Mouse (Mus musculus) lung, embryonic 16.5 days (tissue): ENCODE results near the gene Lcmt1. TPM values are rescaled to one million over a fixed set of nuclear protein-coding genes. Genes with fewer than 3 reads are reported as not detected.

ENCODE experiments used
- ATAC-seq: fragments of 200-750 bp; cut with Nextera tagmentation; 2 replicates; pipeline ENCODE4 v1.8.0; 2017; ENCODE audit warnings: low read depth, mild to moderate bottlenecking, moderate library complexity
- H3K27ac ChIP-seq: fragments of 300-500 bp; sonication (generic); 2 replicates; pipeline ENCODE4 v1.5.1; 2014; ENCODE audit warnings: mild to moderate bottlenecking, control low read depth, low read length
- H3K27me3 ChIP-seq: fragments of 300-500 bp; sonication (generic); 2 replicates; pipeline ENCODE4 v1.6.1; 2014; ENCODE audit warnings: low read depth, low read length, mixed read lengths; ENCODE audit not compliant: control insufficient read depth, insufficient read depth
- H3K36me3 ChIP-seq: fragments of 300-500 bp; sonication (generic); 2 replicates; pipeline ENCODE4 v1.6.1; 2014; ENCODE audit warnings: low read length; ENCODE audit not compliant: control insufficient read depth, insufficient read depth
- H3K4me1 ChIP-seq: fragments of 300-500 bp; sonication (generic); replicated peaks from 2 replicates; pipeline ENCODE4 v1.6.1; 2014; ENCODE audit warnings: low read length, mixed read lengths; ENCODE audit not compliant: control insufficient read depth, insufficient read depth
- H3K4me2 ChIP-seq: fragments of 300-500 bp; sonication (generic); 2 replicates; pipeline ENCODE4 v1.6.1; 2014; ENCODE audit warnings: low read depth, low read length, control low read depth
- H3K4me3 ChIP-seq: fragments of 300-500 bp; sonication (generic); 2 replicates; pipeline ENCODE4 v1.5.1; 2014; ENCODE audit warnings: mild to moderate bottlenecking, low read length, control low read depth
- H3K9ac ChIP-seq: fragments of 300-500 bp; sonication (generic); 2 replicates; pipeline ENCODE4 v1.6.1; 2014; ENCODE audit warnings: low read length, control low read depth
- H3K9me3 ChIP-seq: fragments of 300-500 bp; sonication (generic); 2 replicates; pipeline ENCODE4 v1.6.1; 2016; ENCODE audit warnings: low read length; ENCODE audit not compliant: control insufficient read depth
- WGBS: fragments of 180-500 bp; shearing (Covaris S2); extraction: QIAGEN DNeasy Blood & Tissue Kit; methylation state at CpG from one replicate; pipeline ENCODE4 v1.1.7; 2014; 5-methylcytosine and 5-hydroxymethylcytosine counted together
- polyA plus RNA-seq: library from polyadenylated mRNA; unstranded; fragments of >200 nt; fragmentation: Nextera tagmentation; extraction: Ambion mirVana; gene quantifications from 2 replicates; pipeline ENCODE4 v1.2.1, GENCODE M21; 2015

The Lcmt1 gene
- polyA plus RNA-seq: 40.9 and 45.1 TPM in 2 replicates

GRCm38 (mm10) chr7:123369759-123370481, at the start of gene Lcmt1, which contains the start of gene Arhgap17:
Lcmt1 (plus strand) TSS chr7:123369784.
Arhgap17 (minus strand) TSS chr7:123369915.
- no peaks in the 10 kb centered on the region for H3K36me3 ChIP-seq
- peak; percentile 97 for ATAC-seq
- H3K4me3 ChIP-seq: peak within 1 kb of the TSS; percentile 87
- peaks cover 35% of the 10 kb centered on the region for H3K4me1 ChIP-seq
- under 1% methylated on average over 64 of the region's 64 CpGs for WGBS
- no peaks in the 10 kb centered on the region for H3K27me3 ChIP-seq
- peak within 1 kb of the TSS; percentile 88 for H3K9ac ChIP-seq
- H3K27ac ChIP-seq: peak within 1 kb of the TSS; percentile 79
- peak within 1 kb of the TSS; percentile 81 for H3K4me2 ChIP-seq
- H3K9me3 ChIP-seq: no peaks in the 10 kb centered on the region

GRCm38 (mm10) chr7:123322452-123323121, 47.0 kb upstream of the Lcmt1 start:
- Histone ChIP-seq H3K4me3 (no peak overlapping the region), H3K4me1 (no peaks in the 10 kb centered on the region), H3K9me3 (no peaks in the 10 kb centered on the region), H3K27me3 (no peaks in the 10 kb centered on the region), H3K27ac (no peak overlapping the region), H3K4me2 (no peak overlapping the region), H3K9ac (no peak overlapping the region), H3K36me3 (peaks cover 17% of the 10 kb centered on the region)
- ATAC-seq: peak; percentile 75
- 62% methylated on average over 13 of the region's 13 CpGs for WGBS

DNA sequence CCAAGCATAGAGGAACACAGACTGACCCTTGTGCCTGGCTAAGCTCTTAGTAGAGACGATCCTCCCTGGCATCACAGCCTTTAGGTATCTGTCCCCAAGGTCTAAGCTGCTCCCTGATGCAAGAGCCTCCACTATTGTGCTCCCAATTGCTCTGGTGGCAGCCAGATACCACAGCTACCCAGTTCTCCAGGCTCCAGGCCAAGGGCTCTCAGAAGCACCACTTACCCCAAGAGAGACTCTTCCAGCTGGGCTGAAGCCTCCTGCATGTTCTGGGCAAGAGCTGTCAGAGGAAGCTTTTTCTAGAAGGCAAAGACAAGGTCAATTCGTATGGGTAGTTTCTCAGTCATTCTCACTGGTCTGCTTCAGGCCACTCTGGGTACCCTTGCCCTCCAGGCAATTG, 46.2 kb upstream of the Lcmt1 start:
- Histone ChIP-seq H3K9me3 (no peaks in the 10 kb centered on the region), H3K36me3 (peaks cover 16% of the 10 kb centered on the region), H3K4me2 (no peak overlapping the region), H3K4me3 (no peak overlapping the region), H3K4me1 (no peaks in the 10 kb centered on the region), H3K27me3 (no peaks in the 10 kb centered on the region), H3K9ac (no peak overlapping the region), H3K27ac (no peak overlapping the region)
- 77% methylated on average over 2 of the region's 2 CpGs for WGBS
- ATAC-seq: 0 out of 2 replicates have a peak, but pooled peaks have one; percentile 37

- no peaks in the 10 kb centered on the region for H3K27me3 ChIP-seq
- peaks cover 11% of the 10 kb centered on the region; the same call in 1 of the 2 replicates for H3K36me3 ChIP-seq
- no peak overlapping the region for H3K27ac ChIP-seq
- H3K4me2 ChIP-seq: no peak overlapping the region
- WGBS: 89% methylated on average over 1 of the region's 1 CpGs
- no peak for ATAC-seq
- H3K9ac ChIP-seq: no peak overlapping the region
- H3K4me1 ChIP-seq: no peaks in the 10 kb centered on the region
- no peaks in the 10 kb centered on the region for H3K9me3 ChIP-seq
- no peak overlapping the region for H3K4me3 ChIP-seq
Observed at GRCm38 (mm10) chr7:123324105-123324504, 45.5 kb upstream of the Lcmt1 start.

DNA sequence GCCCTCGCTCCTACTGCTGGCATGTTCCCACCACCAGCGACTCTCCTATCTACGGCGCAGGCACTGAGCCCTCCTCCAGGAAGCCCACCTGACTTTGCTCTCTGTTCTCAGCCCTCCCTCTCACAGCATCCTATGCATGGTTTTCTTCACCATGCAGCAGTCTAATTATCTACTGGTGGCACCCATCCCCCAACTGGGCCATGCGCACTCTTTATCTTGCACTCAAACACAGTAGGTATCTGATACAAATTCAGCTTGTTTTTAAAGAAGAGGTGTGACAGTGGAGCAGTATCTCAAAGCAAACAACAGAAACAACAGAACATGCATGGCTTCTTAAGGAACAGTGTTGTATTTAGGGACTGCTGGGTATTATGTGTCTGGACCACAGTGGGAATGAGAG, 43.5 kb upstream of the Lcmt1 start:
- H3K9me3 ChIP-seq: no peaks in the 10 kb centered on the region
- 96% methylated on average over 5 of the region's 5 CpGs for WGBS
- H3K4me1 ChIP-seq: no peaks in the 10 kb centered on the region
- no peak for ATAC-seq
- H3K27me3 ChIP-seq: no peaks in the 10 kb centered on the region
- no peak overlapping the region for H3K4me3 ChIP-seq
- no peak overlapping the region for H3K9ac ChIP-seq
- peaks cover 9% of the 10 kb centered on the region; the same call in 1 of the 2 replicates for H3K36me3 ChIP-seq
- no peak overlapping the region for H3K27ac ChIP-seq
- no peak overlapping the region for H3K4me2 ChIP-seq

DNA sequence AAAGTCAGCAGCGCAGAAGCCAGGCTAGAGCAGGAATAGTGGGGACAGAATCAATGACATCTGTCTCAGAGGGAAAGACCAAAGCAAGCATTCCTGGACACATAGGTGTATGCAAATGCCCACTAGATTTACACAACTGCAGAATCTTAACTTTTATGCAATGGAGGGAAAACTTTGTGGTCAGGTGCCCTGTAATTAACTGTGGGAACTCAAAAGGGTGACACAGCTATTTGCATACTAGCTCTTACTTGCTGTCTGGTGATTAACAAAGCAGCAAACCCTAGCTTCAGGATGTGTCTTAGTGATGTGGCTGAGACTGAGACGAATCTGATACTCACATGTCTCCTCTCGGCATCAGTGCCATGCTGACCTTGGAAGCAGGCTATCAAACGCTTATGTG, 42.7 kb upstream of the Lcmt1 start:
- H3K4me3 ChIP-seq: no peak overlapping the region
- ATAC-seq: no peak
- 85% methylated on average over 4 of the region's 4 CpGs for WGBS
- H3K27ac ChIP-seq: no peak overlapping the region
- no peaks in the 10 kb centered on the region for H3K27me3 ChIP-seq
- no peak overlapping the region for H3K9ac ChIP-seq
- H3K9me3 ChIP-seq: no peaks in the 10 kb centered on the region
- H3K4me2 ChIP-seq: no peak overlapping the region
- no peaks in the 10 kb centered on the region for H3K4me1 ChIP-seq
- peaks cover 9% of the 10 kb centered on the region; the same call in 1 of the 2 replicates for H3K36me3 ChIP-seq

DNA sequence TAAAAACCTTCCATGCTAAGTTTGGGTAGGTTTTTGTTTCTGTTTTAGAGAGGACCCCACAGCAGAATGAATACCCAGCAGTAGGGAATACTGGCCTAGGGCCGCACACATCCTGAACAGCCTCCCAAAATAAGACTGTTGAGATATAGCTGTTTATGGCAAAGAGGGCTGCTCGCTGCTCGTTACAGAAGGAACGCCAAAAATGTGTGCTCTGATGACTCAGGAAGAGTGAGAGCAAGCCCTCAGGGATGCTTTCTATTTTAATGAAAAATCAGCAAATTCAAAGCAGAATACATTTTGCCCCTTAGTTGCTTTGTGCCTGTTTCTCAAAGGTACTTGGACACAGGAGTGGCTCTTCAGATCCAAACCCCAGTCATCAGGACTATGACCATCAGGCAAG, 41.7 kb upstream of the Lcmt1 start:
- ATAC-seq: no peak
- Histone ChIP-seq H3K27ac (no peak overlapping the region), H3K4me3 (no peak overlapping the region), H3K4me1 (no peaks in the 10 kb centered on the region), H3K27me3 (no peaks in the 10 kb centered on the region), H3K9ac (no peak overlapping the region), H3K4me2 (no peak overlapping the region), H3K9me3 (no peaks in the 10 kb centered on the region), H3K36me3 (peaks cover 9% of the 10 kb centered on the region; the same call in 1 of the 2 replicates)
- 74% methylated on average over 4 of the region's 4 CpGs for WGBS

DNA sequence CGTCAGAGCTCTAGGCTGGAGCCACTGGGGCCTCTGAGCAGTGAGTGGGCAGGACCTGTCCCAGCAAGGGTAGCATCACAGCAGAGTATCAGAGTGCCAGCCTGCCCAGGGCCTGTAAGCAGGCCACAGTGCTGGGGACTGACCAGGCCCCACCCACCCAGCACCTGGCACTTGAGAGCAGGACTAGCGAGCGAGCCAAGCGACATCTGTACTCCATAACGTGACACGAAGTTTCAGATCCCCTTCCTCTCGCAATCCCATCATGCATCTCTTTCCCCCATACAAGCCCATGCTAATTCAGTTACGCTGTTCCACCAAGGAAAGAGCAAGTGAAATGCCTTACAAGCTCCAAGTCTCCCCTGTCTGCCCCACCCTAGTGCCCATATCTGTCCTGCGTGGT, 39.1 kb upstream of the Lcmt1 start:
- H3K27ac ChIP-seq: no peak overlapping the region
- peak; percentile 34; the same call in 1 of the 2 replicates for ATAC-seq
- H3K4me2 ChIP-seq: no peak overlapping the region
- peaks cover 6% of the 10 kb centered on the region; the same call in 1 of the 2 replicates for H3K36me3 ChIP-seq
- H3K27me3 ChIP-seq: no peaks in the 10 kb centered on the region
- no peak overlapping the region for H3K4me3 ChIP-seq
- H3K4me1 ChIP-seq: no peaks in the 10 kb centered on the region
- WGBS: 70% methylated on average over 9 of the region's 9 CpGs
- no peaks in the 10 kb centered on the region for H3K9me3 ChIP-seq
- H3K9ac ChIP-seq: no peak overlapping the region

DNA sequence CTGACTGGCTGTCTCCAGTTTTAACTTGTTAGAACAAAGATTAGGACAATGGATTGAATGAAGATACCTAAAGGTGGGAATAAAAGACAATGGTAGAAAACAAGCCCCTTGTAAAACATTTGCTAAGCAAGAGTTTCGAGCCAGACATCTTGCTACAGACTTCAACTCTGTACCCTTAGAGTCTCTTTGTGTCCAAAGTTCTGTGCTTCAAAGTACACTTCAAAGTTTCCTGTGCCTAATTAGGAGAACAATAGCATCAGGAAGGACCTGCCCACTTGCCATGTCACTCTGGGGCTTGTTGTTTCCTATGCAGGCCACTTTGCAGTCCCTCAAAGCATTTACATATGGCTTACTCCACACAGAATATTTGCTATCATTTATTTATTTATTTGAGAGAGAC, 33.3 kb upstream of the Lcmt1 start:
- H3K27ac ChIP-seq: peak overlapping the region; percentile 75
- WGBS: 64% methylated on average over 1 of the region's 1 CpGs
- H3K27me3 ChIP-seq: no peaks in the 10 kb centered on the region
- H3K9me3 ChIP-seq: no peaks in the 10 kb centered on the region
- H3K4me1 ChIP-seq: peaks cover 16% of the 10 kb centered on the region
- ATAC-seq: peak; percentile 69
- no peak overlapping the region for H3K9ac ChIP-seq
- no peak overlapping the region for H3K4me2 ChIP-seq
- no peaks in the 10 kb centered on the region for H3K36me3 ChIP-seq
- H3K4me3 ChIP-seq: no peak overlapping the region
